Mouse (Mus musculus): ENCODE measurements around the gene Rnf183.
"Not testable (repeated sequence)": the region's sequence is repeated elsewhere in the genome, so short reads cannot be mapped to it uniquely, and the experiment has no call there.

DNA sequence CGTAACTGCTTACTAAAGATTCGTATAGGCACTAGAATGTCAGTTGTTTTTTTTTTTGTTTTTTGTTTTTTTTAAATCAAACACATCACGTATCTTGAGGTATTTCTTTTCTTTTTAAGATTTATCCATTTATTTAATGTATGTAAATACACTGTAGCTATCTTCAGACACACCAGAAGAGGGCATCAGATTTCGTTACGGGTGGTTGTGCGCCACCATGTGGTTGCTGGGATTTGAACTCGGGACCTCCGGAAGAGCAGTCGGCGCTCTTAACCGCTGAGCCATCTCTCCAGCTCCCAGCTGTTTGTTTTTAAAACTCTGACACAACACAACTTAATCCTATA is 44.5 kb upstream of the Rnf183 start:
- not testable (repeated sequence) for TF ChIP-seq POLR2A (IDR thresholded peaks at IDR 0.05; ENCODE audit: low read depth, low read length); CTCF (IDR thresholded peaks at IDR 0.05; ENCODE audit: borderline replicate concordance, insufficient read depth, low read length)
